Mouse (Mus musculus) granulocyte monocyte progenitor cell, adult 5-6 weeks (primary cell): ENCODE data around the gene Flna. TPM values are rescaled to one million over a fixed set of nuclear protein-coding genes. Genes with fewer than 3 reads are reported as not detected.
"Not testable (repeated sequence)": the region's sequence is repeated elsewhere in the genome, so short reads cannot be mapped to it uniquely, and the experiment has no call there.

Experiments
- ATAC-seq: replicated peaks from 2 replicates; pipeline ENCODE4 v1.8.0; 2016; ENCODE audit warnings: mild to moderate bottlenecking, moderate TSS enrichment, inconsistent platforms; ENCODE audit not compliant: poor library complexity, severe bottlenecking
- total RNA-seq, 2 experiments: library from RNA; stranded (forward) in 1 of 2; stranded (reverse) in 1 of 2; fragments of 200-712, 200-1000 nt in 1 of 2; fragments of >200 nt in 1 of 2; fragmentation: Nextera tagmentation in 1 of 2; gene quantifications; 2 replicates each; pipeline ENCODE4 v1.2.3; 2014 to 2017

Flna gene
- total RNA-seq, 2 experiments from 2014 or later: 292 to 529 TPM

GRCm38 (mm10) chrX:74248651-74249050, 969 bp downstream of the Flna start:
- no peak for ATAC-seq

- peak; percentile 12 for ATAC-seq
Measured at GRCm38 (mm10) chrX:74246693-74247092, 2.9 kb downstream of the Flna start.

- ATAC-seq: peak; percentile 49
Measured at GRCm38 (mm10) chrX:74246213-74246681, 3.4 kb downstream of the Flna start.

- peak; percentile 20 for ATAC-seq
Measured at GRCm38 (mm10) chrX:74245687-74246086, 3.9 kb downstream of the Flna start.

GRCm38 (mm10) chrX:74245107-74245506, 4.5 kb downstream of the Flna start:
- no peak for ATAC-seq

GRCm38 (mm10) chrX:74244614-74245083, 5.0 kb downstream of the Flna start:
- peak; percentile 11; the same call in 1 of the 2 replicates for ATAC-seq

- ATAC-seq: peak; percentile 48
Measured at GRCm38 (mm10) chrX:74243807-74244206, 5.8 kb downstream of the Flna start.

- ATAC-seq: peak; percentile 45
Measured at GRCm38 (mm10) chrX:74243396-74243795, 6.2 kb downstream of the Flna start.

GRCm38 (mm10) chrX:74240332-74240731, 9.3 kb downstream of the Flna start:
- no peak for ATAC-seq

- no peak for ATAC-seq
Measured at GRCm38 (mm10) chrX:74233196-74233595, 16.4 kb downstream of the Flna start.

GRCm38 (mm10) chrX:74230038-74230437, 19.6 kb downstream of the Flna start:
- no peak for ATAC-seq

- ATAC-seq: not testable (repeated sequence)
Measured at GRCm38 (mm10) chrX:74220099-74220498, 29.5 kb downstream of the Flna start.

- no peak for ATAC-seq
Measured at GRCm38 (mm10) chrX:74219449-74219848, 30.2 kb downstream of the Flna start.

GRCm38 (mm10) chrX:74218496-74218895, 31.1 kb downstream of the Flna start:
- ATAC-seq: no peak

- no peak for ATAC-seq
Measured at GRCm38 (mm10) chrX:74203556-74203955, 46.1 kb downstream of the Flna start.

- ATAC-seq: no peak
Measured at GRCm38 (mm10) chrX:74176959-74177358, 72.7 kb downstream of the Flna start, which contains the start of gene Tktl1. Gene Tktl1 (plus strand): TSS chrX:74177259.

Other genes with a start within 250 kb of the Flna start
- 101 and 122 TPM in 2 replicates for gene Irak1, start 225.9 kb downstream of the Flna start, total RNA-seq (2014; fragmentation: Nextera tagmentation)
- gene Irak1, start 225.9 kb downstream of the Flna start, total RNA-seq (2017): 54.8 and 60.7 TPM in 2 replicates
- not detected in 2 replicates for gene Opn1mw, start 122.4 kb downstream of the Flna start, total RNA-seq (2014; fragmentation: Nextera tagmentation)
- not detected in 2 replicates for gene Opn1mw, start 122.4 kb downstream of the Flna start, total RNA-seq (2017)
- 19.9 and 22.6 TPM in 2 replicates for gene Mecp2, start 114.5 kb downstream of the Flna start, total RNA-seq (2014; fragmentation: Nextera tagmentation)
- gene Mecp2, start 114.5 kb downstream of the Flna start, total RNA-seq (2017): 11.6 and 14.6 TPM in 2 replicates
- gene Tex28, start 82.0 kb downstream of the Flna start, total RNA-seq (2014; fragmentation: Nextera tagmentation): not detected in 2 replicates
- not detected in 2 replicates for gene Tex28, start 82.0 kb downstream of the Flna start, total RNA-seq (2017)
- gene Tktl1, start 72.6 kb downstream of the Flna start, total RNA-seq (2014; fragmentation: Nextera tagmentation): not detected in 2 replicates
- gene Tktl1, start 72.6 kb downstream of the Flna start, total RNA-seq (2017): not detected in 2 replicates
- gene Emd, start 4.9 kb upstream of the Flna start, total RNA-seq (2014; fragmentation: Nextera tagmentation): 81.8 and 85.5 TPM in 2 replicates
- 71.0 and 75.6 TPM in 2 replicates for gene Emd, start 4.9 kb upstream of the Flna start, total RNA-seq (2017)
- 5,642 and 5,847 TPM in 2 replicates for gene Rpl10, start 21.0 kb upstream of the Flna start, total RNA-seq (2014; fragmentation: Nextera tagmentation)
- gene Rpl10, start 21.0 kb upstream of the Flna start, total RNA-seq (2017): 1,448 and 1,548 TPM in 2 replicates
- gene Taz, start 32.1 kb upstream of the Flna start, total RNA-seq (2014; fragmentation: Nextera tagmentation): 29.2 and 47.6 TPM in 2 replicates
- gene Taz, start 32.1 kb upstream of the Flna start, total RNA-seq (2017): 30.8 and 41.0 TPM in 2 replicates
- 28.6 and 34.8 TPM in 2 replicates for gene Dnase1l1, start 32.5 kb upstream of the Flna start, total RNA-seq (2014; fragmentation: Nextera tagmentation)
- 5.0 and 9.1 TPM in 2 replicates for gene Dnase1l1, start 32.5 kb upstream of the Flna start, total RNA-seq (2017)
- gene Atp6ap1, start 47.3 kb upstream of the Flna start, total RNA-seq (2014; fragmentation: Nextera tagmentation): 109 and 114 TPM in 2 replicates
- gene Atp6ap1, start 47.3 kb upstream of the Flna start, total RNA-seq (2017): 127 and 132 TPM in 2 replicates
- 70.7 and 101 TPM in 2 replicates for gene Gdi1, start 55.2 kb upstream of the Flna start, total RNA-seq (2014; fragmentation: Nextera tagmentation)
- 15.4 and 20.4 TPM in 2 replicates for gene Gdi1, start 55.2 kb upstream of the Flna start, total RNA-seq (2017)
- 42.5 and 46.1 TPM in 2 replicates for gene Fam50a, start 63.2 kb upstream of the Flna start, total RNA-seq (2014; fragmentation: Nextera tagmentation)
- 50.3 and 59.5 TPM in 2 replicates for gene Fam50a, start 63.2 kb upstream of the Flna start, total RNA-seq (2017)
- 3.7 and 6.3 TPM in 2 replicates for gene Plxna3, start 79.2 kb upstream of the Flna start, total RNA-seq (2014; fragmentation: Nextera tagmentation)
- 2.5 and 2.6 TPM in 2 replicates for gene Plxna3, start 79.2 kb upstream of the Flna start, total RNA-seq (2017)
- gene Lage3, start 103.8 kb upstream of the Flna start, total RNA-seq (2014; fragmentation: Nextera tagmentation): 72.4 and 93.2 TPM in 2 replicates
- gene Lage3, start 103.8 kb upstream of the Flna start, total RNA-seq (2017): 23.5 and 28.4 TPM in 2 replicates
- gene Ubl4a, start 123.4 kb upstream of the Flna start, total RNA-seq (2014; fragmentation: Nextera tagmentation): 49.7 and 50.3 TPM in 2 replicates
- gene Ubl4a, start 123.4 kb upstream of the Flna start, total RNA-seq (2017): 15.8 and 17.3 TPM in 2 replicates
- gene Slc10a3, start 123.5 kb upstream of the Flna start, total RNA-seq (2014; fragmentation: Nextera tagmentation): 32.0 and 39.6 TPM in 2 replicates
- 12.8 and 18.3 TPM in 2 replicates for gene Slc10a3, start 123.5 kb upstream of the Flna start, total RNA-seq (2017)
- 8.8 and 21.1 TPM in 2 replicates for gene Fam3a, start 143.5 kb upstream of the Flna start, total RNA-seq (2014; fragmentation: Nextera tagmentation)
- gene Fam3a, start 143.5 kb upstream of the Flna start, total RNA-seq (2017): 12.3 and 14.7 TPM in 2 replicates
- gene Ikbkg, start 143.5 kb upstream of the Flna start, total RNA-seq (2014; fragmentation: Nextera tagmentation): 13.1 and 23.7 TPM in 2 replicates
- gene Ikbkg, start 143.5 kb upstream of the Flna start, total RNA-seq (2017): 23.1 and 57.0 TPM in 2 replicates
- 164 and 168 TPM in 2 replicates for gene G6pdx, start 179.4 kb upstream of the Flna start, total RNA-seq (2014; fragmentation: Nextera tagmentation)
- 120 and 126 TPM in 2 replicates for gene G6pdx, start 179.4 kb upstream of the Flna start, total RNA-seq (2017)
- gene Gm6880, start 231.6 kb upstream of the Flna start, total RNA-seq (2014; fragmentation: Nextera tagmentation): not detected in 2 replicates
- gene Gm6880, start 231.6 kb upstream of the Flna start, total RNA-seq (2017): not detected in 2 replicates